In genomic region chr3:89948021-89948420, GRCm38 (mm10) we compare ENCODE assay signal across 21 mouse cellular contexts. TPM values are rescaled to one million over a fixed set of nuclear protein-coding genes. Genes with fewer than 3 reads are reported as not detected.
DNase-seq lines count a peak whose midpoint lies in the region; ATAC-seq and TF ChIP-seq lines count a peak whose summit lies in the region.
"Had no signal": no experiment of that assay in that cellular context is flagged by ENCODE, and none has a peak within 500 bp of the region (broad histone marks: within the 10 kb centered on the region; RNA-seq: fewer than 3 reads in every experiment).

No protein-coding gene starts in this region.

- DNase-seq in kidney, postnatal 0 days (ENCODE audit: low spot score) = no peak
- DNase-seq in midbrain, embryonic 11.5 days (ENCODE audit: low spot score, missing footprints) = peak; percentile 8
- DNase-seq in midbrain, embryonic 14.5 days = no peak
- DNase-seq in ES-CJ7 (ENCODE audit: low read depth, low spot score) = peak; percentile 43
- DNase-seq in stomach, postnatal 0 days (ENCODE audit: low spot score) = no peak
- no peak for DNase-seq in left cerebral cortex, adult 18-20 months (ENCODE audit: low spot score in 2 of 2)
- DNase-seq: adrenal gland, postnatal 10 days; B cell, adult 2 months; heart, adult 2 months; layer of hippocampus, postnatal 36 days; lung, postnatal 10 days; thymus, postnatal 4 days had no signal

- TF ChIP-seq EP300 in stomach, postnatal 0 days (optimal IDR thresholded peaks at IDR 0.05) = no peak

- peak; percentile 13; the same call in 1 of the 2 replicates for TF ChIP-seq CTCF in kidney, postnatal 0 days (IDR thresholded peaks at IDR 0.05; ENCODE audit: low read depth)
- peak; percentile 19; the same call in 1 of the 2 replicates for TF ChIP-seq CTCF in stomach, postnatal 0 days (IDR thresholded peaks at IDR 0.05; ENCODE audit: low read depth)

- WGBS in kidney, postnatal 0 days = 88% methylated on average over 11 of the region's 11 CpGs
- WGBS in kidney, embryonic 14.5 days = 91% methylated on average over 11 of the region's 11 CpGs
- WGBS in midbrain, embryonic 11.5 days = 90% methylated on average over 11 of the region's 11 CpGs
- WGBS in midbrain, embryonic 14.5 days = 86% methylated on average over 11 of the region's 11 CpGs
- 86% methylated on average over 11 of the region's 11 CpGs for WGBS in stomach, postnatal 0 days

- H3K4me2 ChIP-seq in kidney, postnatal 0 days (ENCODE audit: low read length) = no peak overlapping the region
- H3K4me2 ChIP-seq in kidney, embryonic 14.5 days (replicated peaks; ENCODE audit: low read depth, low read length) = no peak overlapping the region
- no peak overlapping the region for H3K4me2 ChIP-seq in midbrain, embryonic 11.5 days
- H3K4me2 ChIP-seq in midbrain, embryonic 14.5 days (ENCODE audit: low read length) = no peak overlapping the region
- no peak overlapping the region for H3K4me2 ChIP-seq in stomach, postnatal 0 days (replicated peaks; ENCODE audit: low read depth)
- H3K4me2 ChIP-seq: embryonic facial prominence, embryonic 13.5 days; heart, embryonic 13.5 days; hindbrain, embryonic 15.5 days; kidney, embryonic 15.5 days; limb, embryonic 15.5 days; neural tube, embryonic 13.5 days had no signal

- H3K9me3 ChIP-seq in kidney, postnatal 0 days (replicated peaks; ENCODE audit: low read length) = no peaks in the 10 kb centered on the region
- no peaks in the 10 kb centered on the region for H3K9me3 ChIP-seq in kidney, embryonic 14.5 days (ENCODE audit: control insufficient read depth, low read length)
- no peaks in the 10 kb centered on the region for H3K9me3 ChIP-seq in midbrain, embryonic 11.5 days (ENCODE audit: control insufficient read depth, low read length)
- H3K9me3 ChIP-seq in midbrain, embryonic 14.5 days (ENCODE audit: control insufficient read depth, low read length) = no peaks in the 10 kb centered on the region
- no peaks in the 10 kb centered on the region for H3K9me3 ChIP-seq in stomach, postnatal 0 days (ENCODE audit: control insufficient read depth, low read length)
- H3K9me3 ChIP-seq: embryonic facial prominence, embryonic 13.5 days; forebrain, embryonic 10.5 days; heart, embryonic 13.5 days; hindbrain, embryonic 15.5 days; kidney, embryonic 15.5 days; limb, embryonic 10.5 days; limb, embryonic 15.5 days; neural tube, embryonic 13.5 days had no signal

- ATAC-seq in kidney, postnatal 0 days (replicated peaks; ENCODE audit: low FRiP score, low read depth) = no peak
- ATAC-seq in kidney, embryonic 14.5 days (ENCODE audit: low FRiP score, low TSS enrichment) = no peak
- no peak for ATAC-seq in midbrain, embryonic 11.5 days (ENCODE audit: low FRiP score)
- no peak for ATAC-seq in midbrain, embryonic 14.5 days (ENCODE audit: low FRiP score, low TSS enrichment)
- ATAC-seq in stomach, postnatal 0 days (ENCODE audit: low FRiP score, low TSS enrichment) = no peak

- H3K9ac ChIP-seq in kidney, postnatal 0 days (ENCODE audit: low read depth, low read length) = no peak overlapping the region
- H3K9ac ChIP-seq in kidney, embryonic 14.5 days (ENCODE audit: low read depth, low read length) = no peak overlapping the region
- no peak overlapping the region for H3K9ac ChIP-seq in midbrain, embryonic 11.5 days (ENCODE audit: low read length)
- H3K9ac ChIP-seq in midbrain, embryonic 14.5 days (replicated peaks; ENCODE audit: low read length) = no peak overlapping the region
- H3K9ac ChIP-seq in stomach, postnatal 0 days (ENCODE audit: low read length) = no peak overlapping the region
- H3K9ac ChIP-seq: embryonic facial prominence, embryonic 13.5 days; heart, embryonic 13.5 days; hindbrain, embryonic 15.5 days; kidney, embryonic 15.5 days; limb, embryonic 15.5 days; neural tube, embryonic 13.5 days had no signal

- H3K4me3 ChIP-seq in kidney, postnatal 0 days (replicated peaks; ENCODE audit: low read depth, low read length) = no peak overlapping the region
- H3K4me3 ChIP-seq in kidney, embryonic 14.5 days (ENCODE audit: low read length) = no peak overlapping the region
- no peak overlapping the region for H3K4me3 ChIP-seq in midbrain, embryonic 11.5 days (ENCODE audit: low read depth, low read length)
- no peak overlapping the region for H3K4me3 ChIP-seq in midbrain, embryonic 14.5 days (replicated peaks; ENCODE audit: low read depth, low read length)
- no peak overlapping the region for H3K4me3 ChIP-seq in stomach, postnatal 0 days (ENCODE audit: low read depth, low read length)
- H3K4me3 ChIP-seq: embryonic facial prominence, embryonic 13.5 days; forebrain, embryonic 10.5 days; heart, adult 2 months; heart, embryonic 13.5 days; hindbrain, embryonic 15.5 days; kidney, embryonic 15.5 days; limb, embryonic 10.5 days; limb, embryonic 15.5 days; neural tube, embryonic 13.5 days had no signal

- H3K36me3 ChIP-seq in kidney, postnatal 0 days (ENCODE audit: insufficient read depth, low read length) = peaks cover 85% of the 10 kb centered on the region
- H3K36me3 ChIP-seq in kidney, embryonic 14.5 days (ENCODE audit: control insufficient read depth, insufficient read depth, low read length) = peaks cover 100% of the 10 kb centered on the region
- H3K36me3 ChIP-seq in midbrain, embryonic 11.5 days (ENCODE audit: control insufficient read depth, insufficient read depth, low read length) = peaks cover 43% of the 10 kb centered on the region
- H3K36me3 ChIP-seq in midbrain, embryonic 14.5 days (ENCODE audit: control insufficient read depth, insufficient read depth, low read length) = peaks cover 100% of the 10 kb centered on the region
- H3K36me3 ChIP-seq in stomach, postnatal 0 days (ENCODE audit: control insufficient read depth, insufficient read depth, low read length) = peaks cover 62% of the 10 kb centered on the region

- no peaks in the 10 kb centered on the region for H3K4me1 ChIP-seq in kidney, postnatal 0 days (replicated peaks; ENCODE audit: insufficient read depth, low read length)
- no peaks in the 10 kb centered on the region for H3K4me1 ChIP-seq in kidney, embryonic 14.5 days (ENCODE audit: control insufficient read depth, insufficient read depth, low read length)
- no peaks in the 10 kb centered on the region for H3K4me1 ChIP-seq in midbrain, embryonic 11.5 days (ENCODE audit: control insufficient read depth, insufficient read depth, low read length)
- H3K4me1 ChIP-seq in midbrain, embryonic 14.5 days (ENCODE audit: control insufficient read depth, insufficient read depth, low read length) = no peaks in the 10 kb centered on the region
- H3K4me1 ChIP-seq in stomach, postnatal 0 days (replicated peaks; ENCODE audit: control insufficient read depth, insufficient read depth) = no peaks in the 10 kb centered on the region
- H3K4me1 ChIP-seq: embryonic facial prominence, embryonic 13.5 days; forebrain, embryonic 10.5 days; hindbrain, embryonic 15.5 days; kidney, embryonic 15.5 days; limb, embryonic 10.5 days; limb, embryonic 15.5 days; neural tube, embryonic 13.5 days had no signal

- no peak overlapping the region for H3K27ac ChIP-seq in kidney, postnatal 0 days
- H3K27ac ChIP-seq in kidney, embryonic 14.5 days (ENCODE audit: low read depth, low read length) = no peak overlapping the region
- H3K27ac ChIP-seq in midbrain, embryonic 11.5 days (ENCODE audit: low read depth, low read length) = no peak overlapping the region
- H3K27ac ChIP-seq in midbrain, embryonic 14.5 days (replicated peaks; ENCODE audit: low read depth, low read length) = no peak overlapping the region
- no peak overlapping the region for H3K27ac ChIP-seq in stomach, postnatal 0 days (replicated peaks)
- H3K27ac ChIP-seq: embryonic facial prominence, embryonic 13.5 days; forebrain, embryonic 10.5 days; heart, adult 2 months; heart, embryonic 13.5 days; hindbrain, embryonic 15.5 days; kidney, embryonic 15.5 days; limb, embryonic 10.5 days; limb, embryonic 15.5 days; neural tube, embryonic 13.5 days had no signal

- no peaks in the 10 kb centered on the region for H3K27me3 ChIP-seq in kidney, postnatal 0 days (ENCODE audit: insufficient read depth, low read length)
- no peaks in the 10 kb centered on the region for H3K27me3 ChIP-seq in kidney, embryonic 14.5 days (ENCODE audit: control insufficient read depth, insufficient read depth, low read length)
- no peaks in the 10 kb centered on the region for H3K27me3 ChIP-seq in midbrain, embryonic 11.5 days (ENCODE audit: control insufficient read depth, insufficient read depth, low read length)
- H3K27me3 ChIP-seq in midbrain, embryonic 14.5 days (ENCODE audit: control insufficient read depth, insufficient read depth, low read length) = no peaks in the 10 kb centered on the region
- H3K27me3 ChIP-seq in stomach, postnatal 0 days (ENCODE audit: control insufficient read depth, insufficient read depth, low read length) = no peaks in the 10 kb centered on the region
- H3K27me3 ChIP-seq: embryonic facial prominence, embryonic 13.5 days; heart, embryonic 13.5 days; hindbrain, embryonic 15.5 days; kidney, embryonic 15.5 days; limb, embryonic 15.5 days; neural tube, embryonic 13.5 days had no signal

RNA-seq across cellular contexts. Expression of gene Atp8b2, which starts 15.3 kb away (rescaled TPM):
- polyA plus RNA-seq in kidney, postnatal 0 days (2015; fragmentation: Nextera tagmentation; extraction: Ambion mirVana) = 6.9 and 7.1 TPM in 2 replicates
- polyA plus RNA-seq in kidney, embryonic 14.5 days (2014; fragmentation: Nextera tagmentation; extraction: Ambion mirVana) = 8.4 and 17.3 TPM in 2 replicates
- 8.0 and 11.4 TPM in 2 replicates for polyA plus RNA-seq in midbrain, embryonic 11.5 days (2014; fragmentation: Nextera tagmentation; extraction: Ambion mirVana)
- polyA plus RNA-seq in midbrain, embryonic 14.5 days (2014; fragmentation: Nextera tagmentation; extraction: Ambion mirVana) = 13.6 and 14.7 TPM in 2 replicates
- polyA plus RNA-seq in stomach, postnatal 0 days (2015; fragmentation: Nextera tagmentation; extraction: Ambion mirVana) = 4.2 and 5.0 TPM in 2 replicates
- 100 to 1,000 TPM in 1 of 2 experiments, 10 to 100 TPM in 1; 97.9 to 106 TPM for total RNA-seq in left cerebral cortex, adult 18-20 months (2021)

RNA-seq across cellular contexts. Expression of gene Il6ra, which starts 35.0 kb away (rescaled TPM):
- polyA plus RNA-seq in kidney, postnatal 0 days (2015; fragmentation: Nextera tagmentation; extraction: Ambion mirVana) = 1.7 and 2.0 TPM in 2 replicates
- 0.55 and 1.1 TPM in 2 replicates for polyA plus RNA-seq in kidney, embryonic 14.5 days (2014; fragmentation: Nextera tagmentation; extraction: Ambion mirVana)
- polyA plus RNA-seq in midbrain, embryonic 11.5 days (2014; fragmentation: Nextera tagmentation; extraction: Ambion mirVana) = 0.36 and 0.45 TPM in 2 replicates
- 0.27 and 0.66 TPM in 2 replicates for polyA plus RNA-seq in midbrain, embryonic 14.5 days (2014; fragmentation: Nextera tagmentation; extraction: Ambion mirVana)
- polyA plus RNA-seq in stomach, postnatal 0 days (2015; fragmentation: Nextera tagmentation; extraction: Ambion mirVana) = 4.3 and 4.5 TPM in 2 replicates
- 1 to 10 TPM; 3.4 to 3.9 TPM for total RNA-seq in left cerebral cortex, adult 18-20 months (2021)

RNA-seq across cellular contexts. Expression of gene Hax1, which starts 50.6 kb away (rescaled TPM):
- polyA plus RNA-seq in kidney, postnatal 0 days (2015; fragmentation: Nextera tagmentation; extraction: Ambion mirVana) = 160 and 168 TPM in 2 replicates
- 166 and 188 TPM in 2 replicates for polyA plus RNA-seq in kidney, embryonic 14.5 days (2014; fragmentation: Nextera tagmentation; extraction: Ambion mirVana)
- 173 and 176 TPM in 2 replicates for polyA plus RNA-seq in midbrain, embryonic 11.5 days (2014; fragmentation: Nextera tagmentation; extraction: Ambion mirVana)
- 111 and 114 TPM in 2 replicates for polyA plus RNA-seq in midbrain, embryonic 14.5 days (2014; fragmentation: Nextera tagmentation; extraction: Ambion mirVana)
- polyA plus RNA-seq in stomach, postnatal 0 days (2015; fragmentation: Nextera tagmentation; extraction: Ambion mirVana) = 73.6 and 77.7 TPM in 2 replicates
- total RNA-seq in left cerebral cortex, adult 18-20 months (2021) = 100 to 1,000 TPM in 1 of 2 experiments, 10 to 100 TPM in 1; 90.8 to 101 TPM

Comparison
In these comparisons a context has a peak if more than half of its experiments do, and no peak if none do; other contexts are left out.
1. DNase-seq: peak in midbrain, embryonic 11.5 days (single experiment) and ES-CJ7 (single experiment); none in kidney, postnatal 0 days (single experiment), midbrain, embryonic 14.5 days (single experiment), stomach, postnatal 0 days (single experiment) and left cerebral cortex, adult 18-20 months (0 of 2).